Mouse (Mus musculus) monocyte, adult 59 days (primary cell): Measurements from ENCODE around the gene Ranbp17. TPM values are rescaled to one million over a fixed set of nuclear protein-coding genes. Genes with fewer than 3 reads are reported as not detected.

Experiments used
- total RNA-seq, 2 experiments: library from RNA; stranded (reverse); gene quantifications; one replicate each; pipeline ENCODE4 v1.2.4; 2023

Gene Ranbp17
- not detected for total RNA-seq

DNA sequence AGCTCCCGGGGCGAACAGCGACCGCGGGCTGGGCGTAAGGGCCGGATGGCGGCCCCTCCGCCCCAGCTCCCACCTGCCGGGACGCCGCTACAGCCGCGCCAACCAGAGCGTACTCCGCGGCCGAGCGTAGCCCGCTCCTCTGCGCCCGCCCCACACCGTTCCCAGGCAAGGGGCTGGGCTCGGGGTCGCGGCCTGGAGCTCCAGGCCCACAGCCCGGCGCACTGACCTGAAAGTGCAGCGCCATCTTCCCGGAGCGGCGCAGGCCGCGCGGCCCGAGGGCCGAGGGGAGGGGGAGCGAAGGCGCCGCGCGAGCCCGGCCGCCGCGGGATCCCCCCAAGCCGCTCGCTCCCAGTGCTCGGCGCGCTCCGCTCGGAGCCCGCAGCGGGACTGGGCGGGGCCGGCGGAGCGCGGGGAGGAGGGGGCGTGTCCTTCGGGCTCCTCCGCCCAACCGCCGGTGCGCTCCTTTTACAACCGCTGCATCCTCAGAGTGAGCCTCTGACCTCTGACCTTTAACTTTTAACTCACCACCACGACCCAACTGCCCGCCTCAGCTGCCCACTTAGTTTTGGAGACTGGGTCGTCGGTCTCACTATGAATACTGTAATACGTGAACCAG, at the start of gene Ranbp17:
Ranbp17 (minus strand) TSS at position 371 of the 616 bp plus-strand sequence.

DNA sequence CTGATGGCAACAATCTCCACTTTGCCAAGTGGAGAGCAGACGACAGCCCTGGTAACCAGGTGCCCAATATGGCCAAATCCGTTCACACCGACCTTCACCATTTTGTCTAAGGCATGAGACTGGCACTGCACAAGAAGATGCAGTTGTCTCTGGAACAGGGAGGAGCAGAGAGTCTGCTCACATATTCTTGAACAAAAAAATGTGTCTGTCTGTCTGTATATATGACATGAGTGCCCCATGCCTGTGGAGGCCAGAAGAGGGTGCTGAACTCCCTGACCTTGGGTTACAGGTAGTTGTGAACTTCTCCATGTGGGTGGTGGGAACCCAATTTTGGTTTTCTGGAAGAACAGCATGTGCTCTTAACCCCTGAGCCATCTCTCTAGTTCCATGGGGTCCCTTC, 236.9 kb downstream of the Ranbp17 start, which contains the start of gene Gm12117:
Gm12117 (minus strand) TSS at position 101 of the 400 bp plus-strand sequence.

DNA sequence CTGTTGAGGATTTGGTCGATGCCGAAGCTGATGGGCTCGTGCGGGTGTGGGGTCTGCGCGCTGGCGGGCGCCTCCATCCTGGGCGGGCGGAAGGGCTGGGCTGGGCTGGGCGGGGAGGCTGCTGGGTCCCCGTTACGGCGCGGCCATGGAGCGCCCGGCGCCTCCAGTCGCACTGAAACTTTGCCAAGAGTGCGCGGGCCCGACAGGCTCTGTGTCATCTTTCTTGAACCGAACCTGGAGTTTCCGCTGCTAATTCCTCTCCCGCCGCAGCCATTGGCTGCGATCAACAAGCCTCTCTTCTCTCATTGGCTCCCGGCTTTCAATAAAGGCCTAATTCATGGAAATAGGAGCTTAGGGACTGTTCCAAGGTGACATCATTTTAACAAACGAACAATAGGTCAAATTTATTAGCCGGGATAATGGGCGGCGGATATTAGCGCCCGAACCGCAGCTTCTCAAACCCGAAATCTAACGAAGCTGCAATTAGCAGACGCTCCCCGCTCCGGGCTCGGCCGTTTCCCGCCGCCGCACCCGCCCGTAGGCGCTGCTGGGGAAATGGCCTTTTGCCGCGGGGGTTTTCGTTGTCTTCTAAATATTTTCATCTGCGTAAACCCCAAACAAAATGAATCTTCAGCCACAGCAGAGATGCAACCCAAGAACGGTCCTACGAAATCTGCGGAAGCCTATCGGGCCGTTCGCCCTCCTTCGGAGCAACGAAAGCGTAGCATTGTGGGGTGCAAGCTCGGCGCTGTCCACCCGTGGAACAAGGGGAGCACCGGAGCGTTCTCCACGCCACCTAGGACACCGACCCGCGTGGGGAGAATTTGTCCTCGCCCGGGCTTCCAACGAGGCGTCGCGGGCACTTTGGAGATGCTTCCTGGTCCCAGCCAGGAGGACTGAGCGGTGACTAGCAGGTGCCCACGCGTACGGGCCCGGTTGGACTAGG, 309.9 kb downstream of the Ranbp17 start, which contains the start of gene Tlx3:
Tlx3 (minus strand) TSS at position 207 of the 946 bp plus-strand sequence.

DNA sequence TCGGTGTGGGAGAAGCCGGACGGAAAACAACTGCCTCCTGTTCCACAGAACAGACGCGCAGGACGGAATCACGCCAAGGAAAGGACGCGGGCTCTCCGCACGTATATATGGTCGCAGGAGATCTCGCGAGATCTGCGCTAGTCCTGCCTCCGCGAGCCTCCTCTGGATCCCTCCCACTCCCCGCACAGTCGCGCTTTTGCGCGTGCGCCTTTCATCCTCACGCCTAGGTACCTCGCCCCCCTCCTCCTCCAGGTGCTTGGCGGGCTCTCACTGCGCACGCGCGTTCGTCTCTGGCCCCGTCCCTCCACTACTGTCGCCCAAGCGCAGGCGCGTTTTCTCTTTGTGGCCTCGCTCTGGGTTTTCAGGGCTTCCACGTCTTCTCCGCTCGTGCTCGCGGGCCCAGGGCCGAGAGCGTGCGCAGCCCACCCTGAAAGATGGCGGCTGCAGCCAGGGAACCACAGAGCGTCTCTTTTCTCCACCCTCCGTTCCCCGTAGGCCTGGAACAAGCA, 350.5 kb downstream of the Ranbp17 start, which contains the start of gene Npm1:
Npm1 (minus strand) TSS at position 209 of the 509 bp plus-strand sequence.

Other genes starting within 250 kb of the Ranbp17 start
- gene Gm12117, start 237.0 kb downstream of the Ranbp17 start, total RNA-seq: not detected
- gene Gabrp, start 65.2 kb upstream of the Ranbp17 start, total RNA-seq: not detected
- gene D130052B06Rik, start 85.6 kb upstream of the Ranbp17 start, total RNA-seq: not detected